Mouse (Mus musculus) kidney, adult 2 months (tissue): ENCODE results near the gene 3110001I22Rik. TPM values are rescaled to one million over a fixed set of nuclear protein-coding genes. Genes with fewer than 3 reads are reported as not detected.
"Not testable (repeated sequence)": the region's sequence is repeated elsewhere in the genome, so short reads cannot be mapped to it uniquely, and the experiment has no call there.

Experiments used
- DNase-seq: peaks from one replicate; pipeline ENCODE4 v3.0.0; 2021
- H3K27ac ChIP-seq: fragments of 200-500 bp; 2 replicates; pipeline ENCODE4 v1.5.1; 2012; ENCODE audit warnings: low read depth, low read length, control low read depth, inconsistent platforms; ENCODE audit not compliant: insufficient read depth
- H3K27me3 ChIP-seq: fragments of 200-500 bp; replicated peaks from 2 replicates; pipeline ENCODE4 v1.6.1; 2012; ENCODE audit warnings: mild to moderate bottlenecking, moderate library complexity, low read length, inconsistent platforms; ENCODE audit not compliant: control insufficient read depth, insufficient read depth
- H3K36me3 ChIP-seq: fragments of 200-500 bp; 2 replicates; pipeline ENCODE4 v1.6.1; 2012; ENCODE audit warnings: mild to moderate bottlenecking, moderate library complexity, low read length, inconsistent platforms; ENCODE audit not compliant: control insufficient read depth, insufficient read depth
- H3K4me1 ChIP-seq: fragments of 200-500 bp; 2 replicates; pipeline ENCODE4 v1.6.1; 2011; ENCODE audit warnings: low read length; ENCODE audit not compliant: control insufficient read depth, insufficient read depth
- H3K4me3 ChIP-seq: fragments of 200-500 bp; 2 replicates; pipeline ENCODE4 v1.5.1; 2011; ENCODE audit warnings: mild to moderate bottlenecking, low read depth, low read length, control low read depth; ENCODE audit not compliant: insufficient read depth
- CTCF ChIP-seq: fragments of 200-500 bp; conservative IDR thresholded peaks from 2 replicates; pipeline ENCODE4 v1.5.1; 2011; ENCODE audit warnings: low read depth, mild to moderate bottlenecking, control low read depth, low read length, moderate library complexity, mixed read lengths; ENCODE audit not compliant: insufficient read depth, insufficient read length
- POLR2A ChIP-seq: fragments of 200-500 bp; IDR thresholded peaks from one replicate; pipeline ENCODE4 v1.6.1; 2011; ENCODE audit warnings: low read depth, low read length, control low read depth
- WGBS: fragments of 180-500 bp; shearing (Covaris S2); methylation state at CpG from one replicate; pipeline ENCODE4 v1.1.7; 2018; 5-methylcytosine and 5-hydroxymethylcytosine counted together
- polyA plus RNA-seq: library from polyadenylated mRNA; depleted of rRNA; stranded (reverse); fragments of >200 nt; gene quantifications from 2 replicates; pipeline ENCODE4 v1.2.3, GENCODE M21; 2012

Gene 3110001I22Rik
- polyA plus RNA-seq, 1 experiment, result 0.92 TPM

DNA sequence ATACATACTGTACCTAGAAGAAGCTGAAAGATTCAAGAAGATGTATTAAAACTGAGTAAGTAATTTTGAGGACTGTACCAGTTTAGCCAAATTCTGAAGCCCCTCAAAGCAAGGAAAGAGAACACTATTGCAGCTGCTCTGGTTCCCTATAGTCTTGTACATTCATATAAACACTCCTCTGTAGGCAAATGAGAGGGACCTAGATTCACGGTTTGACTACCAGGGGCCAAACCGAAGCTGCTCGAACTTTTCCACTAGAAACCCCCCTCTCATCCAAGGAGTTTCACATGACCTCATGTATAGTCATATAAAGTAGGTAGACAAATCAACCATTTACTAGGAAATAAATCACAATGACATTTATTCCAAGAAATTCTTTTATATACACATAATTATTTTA is 12.8 kb upstream of the 3110001I22Rik start:
- Histone ChIP-seq H3K4me1 (no peaks in the 10 kb centered on the region), H3K27me3 (no peaks in the 10 kb centered on the region), H3K36me3 (peaks cover 1% of the 10 kb centered on the region), H3K4me3 (no peak overlapping the region), H3K27ac (no peak overlapping the region)
- 92% methylated on average over 3 of the region's 3 CpGs for WGBS
- TF ChIP-seq POLR2A (no peak), CTCF (no peak)
- DNase-seq, result no peak

DNA sequence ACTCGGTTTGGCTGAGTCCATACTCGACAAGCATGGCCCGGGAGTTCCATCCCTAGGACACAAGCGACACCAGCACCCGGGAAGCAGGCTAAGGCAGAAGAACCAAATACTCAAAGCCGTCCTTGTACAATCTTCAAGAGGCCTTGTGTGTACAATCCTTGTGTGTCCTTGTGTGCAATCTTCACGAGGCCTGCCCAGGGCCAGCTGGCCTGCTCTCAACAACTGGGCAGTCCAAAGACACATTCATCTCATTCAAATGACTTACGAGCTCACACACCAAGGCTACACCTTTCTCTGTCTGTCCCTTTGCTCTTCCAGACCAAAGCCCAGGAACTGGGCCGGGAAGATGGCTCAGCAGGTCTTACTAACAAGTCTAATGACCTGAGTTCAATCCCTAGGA is 11.0 kb upstream of the 3110001I22Rik start:
- TF ChIP-seq POLR2A, result no peak
- no peak for DNase-seq
- Histone ChIP-seq H3K4me3 (no peak overlapping the region), H3K27me3 (no peaks in the 10 kb centered on the region), H3K4me1 (no peaks in the 10 kb centered on the region), H3K36me3 (peaks cover 1% of the 10 kb centered on the region), H3K27ac (no peak overlapping the region)
- 94% methylated on average over 9 of the region's 9 CpGs for WGBS

DNA sequence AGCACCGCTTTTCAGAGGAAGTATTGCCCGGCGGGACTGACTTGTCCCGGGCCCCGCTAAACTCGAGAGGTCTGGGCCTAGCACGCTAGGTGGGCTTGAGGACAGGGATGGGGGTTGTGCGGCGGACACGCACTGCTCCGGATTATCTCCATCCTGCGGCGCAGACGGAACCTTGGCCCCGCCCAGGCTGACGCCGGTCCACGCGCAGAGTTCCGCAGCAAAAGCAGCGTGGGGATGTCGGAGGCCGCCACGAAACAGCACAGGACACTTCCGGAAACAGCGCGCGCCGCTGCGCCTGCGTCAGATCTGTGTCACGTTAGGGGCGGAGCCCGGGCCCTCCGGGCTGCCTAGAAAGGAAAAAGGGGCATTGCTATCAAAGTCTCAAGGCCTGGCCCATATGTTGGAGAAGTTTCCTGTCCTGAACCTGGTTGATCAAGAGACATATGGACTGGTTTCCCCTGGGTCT is 3.8 kb upstream of the 3110001I22Rik start, which contains the start of gene Parn:
Gene Parn, minus strand, starts transcription at position 293 of the 466 bp plus-strand sequence.
- Histone ChIP-seq H3K4me3 (peak within 1 kb of the TSS; percentile 87), H3K4me1 (peaks cover 2% of the 10 kb centered on the region; the same call in 1 of the 2 replicates), H3K36me3 (no peaks in the 10 kb centered on the region), H3K27ac (peak within 1 kb of the TSS; percentile 56), H3K27me3 (no peaks in the 10 kb centered on the region)
- peak; percentile 96 for DNase-seq
- WGBS, result under 1% methylated on average over 35 of the region's 35 CpGs
- TF ChIP-seq POLR2A (peak; percentile 79), CTCF (no peak)

DNA sequence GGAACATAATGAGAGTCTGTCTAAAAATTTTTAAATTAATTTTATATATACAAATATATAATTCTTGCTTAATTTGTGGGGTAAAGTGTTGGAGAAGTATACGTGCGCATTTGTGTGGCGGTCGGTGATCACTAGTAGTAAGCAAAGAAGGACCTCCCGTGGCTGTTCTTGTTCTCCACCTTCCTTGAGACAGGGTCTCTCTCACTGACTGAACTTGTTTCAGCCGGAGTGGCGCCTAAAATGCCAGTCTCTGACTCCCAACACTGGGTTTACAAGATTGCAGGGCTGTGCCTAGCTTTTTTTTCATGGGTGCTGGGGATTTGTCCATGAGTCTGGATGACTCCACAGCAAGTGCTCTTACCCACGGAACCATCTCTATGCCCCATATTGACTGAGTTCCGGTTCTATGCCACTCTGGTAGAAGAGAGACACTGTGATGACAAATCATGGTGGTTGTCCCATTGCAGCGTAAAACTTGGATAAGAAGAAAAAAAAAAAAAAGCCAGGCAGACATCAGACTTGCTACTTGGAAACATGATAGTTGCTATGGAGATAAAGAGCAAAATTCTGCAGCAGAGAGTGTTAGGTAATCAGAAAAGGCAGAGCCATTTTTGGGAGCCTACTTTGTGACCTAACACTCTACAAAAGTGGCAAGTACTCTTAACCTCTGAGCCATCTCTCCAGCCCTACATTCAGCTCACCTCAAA is 3.2 kb upstream of the 3110001I22Rik start:
- Histone ChIP-seq H3K27me3 (no peaks in the 10 kb centered on the region), H3K4me1 (peaks cover 2% of the 10 kb centered on the region; the same call in 1 of the 2 replicates), H3K27ac (no peak overlapping the region), H3K4me3 (no peak overlapping the region; the same call in 1 of the 2 replicates), H3K36me3 (no peaks in the 10 kb centered on the region)
- TF ChIP-seq POLR2A (no peak), CTCF (no peak)
- WGBS, result 84% methylated on average over 10 of the region's 10 CpGs
- DNase-seq, result no peak

DNA sequence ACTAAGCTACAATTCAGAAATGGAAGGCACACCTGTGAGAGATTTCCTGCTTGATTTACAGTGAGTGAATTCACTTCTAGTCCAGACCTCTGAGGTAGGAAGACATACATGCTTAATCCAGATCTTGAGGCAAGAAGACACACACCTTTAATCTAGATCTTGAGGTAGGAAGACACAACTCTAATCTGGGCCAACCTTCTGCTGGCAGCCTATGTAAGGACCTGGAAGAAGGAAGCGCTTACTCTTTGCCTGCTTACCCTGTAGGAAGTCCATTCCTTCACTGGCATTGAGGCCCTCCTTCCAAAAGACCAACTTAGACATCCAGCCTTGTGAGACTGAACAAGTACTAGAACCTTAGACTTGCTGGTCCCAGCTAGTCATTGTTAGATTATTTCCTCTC is 2.4 kb upstream of the 3110001I22Rik start:
- TF ChIP-seq CTCF, result no peak
- TF ChIP-seq POLR2A, result no peak
- H3K27ac ChIP-seq, result no peak overlapping the region
- H3K4me3 ChIP-seq, result no peak overlapping the region
- WGBS, result 100% methylated on average over 1 of the region's 1 CpGs
- DNase-seq, result no peak
- H3K4me1 ChIP-seq, result peaks cover 2% of the 10 kb centered on the region; the same call in 1 of the 2 replicates
- no peaks in the 10 kb centered on the region for H3K27me3 ChIP-seq
- H3K36me3 ChIP-seq, result no peaks in the 10 kb centered on the region

DNA sequence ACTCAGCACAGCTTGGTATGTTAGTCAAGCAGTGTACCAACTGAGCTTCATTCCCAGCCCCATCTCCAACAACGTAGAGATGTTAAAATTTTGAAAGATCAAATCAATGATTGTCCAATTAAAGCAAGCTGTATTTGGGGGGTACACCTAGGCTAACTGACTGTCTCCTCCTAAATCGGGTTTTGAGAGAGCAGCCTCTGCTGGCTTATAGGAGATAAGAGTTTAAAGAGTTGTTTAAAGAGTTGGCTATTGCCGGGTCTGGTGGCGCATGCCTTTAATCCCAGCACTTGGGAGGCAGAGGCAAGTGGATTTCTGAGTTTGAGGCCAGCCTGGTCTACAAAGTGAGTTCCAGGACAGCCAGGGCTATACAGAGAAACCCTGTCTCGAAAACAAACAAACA is 833 bp upstream of the 3110001I22Rik start:
- DNase-seq, H3K27ac ChIP-seq, H3K36me3 ChIP-seq, H3K4me3 ChIP-seq, H3K27me3 ChIP-seq, H3K4me1 ChIP-seq: not testable (repeated sequence)
- WGBS, result 80% methylated on average over 5 of the region's 5 CpGs

DNA sequence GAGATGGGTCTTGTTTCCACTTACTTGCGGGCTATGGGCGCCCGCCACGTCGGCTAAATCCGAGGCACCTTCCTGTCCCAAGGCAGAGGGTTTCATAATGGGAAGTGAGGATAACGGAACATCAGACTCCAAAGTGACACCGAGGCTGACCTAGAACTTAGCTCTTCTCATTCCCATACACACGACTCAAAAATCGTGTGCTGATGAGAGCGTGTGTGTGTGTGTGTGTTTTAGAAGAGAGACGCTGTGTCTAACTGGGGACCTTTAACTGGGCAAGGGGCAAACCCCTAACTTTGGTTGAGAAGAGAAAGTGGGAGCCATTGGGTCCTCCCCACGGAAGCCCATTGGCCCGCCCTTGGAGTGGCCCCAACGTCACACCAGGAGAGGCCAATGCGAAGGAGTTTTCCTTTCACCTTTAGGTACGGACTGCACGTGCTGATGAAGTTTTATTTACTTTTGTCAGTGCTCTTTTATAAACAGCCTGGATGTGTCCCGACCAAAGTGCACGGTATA is 713 bp downstream of the 3110001I22Rik start:
- 0 out of 2 replicates have a peak, but pooled peaks cover under 1% of the 10 kb centered on the region for H3K36me3 ChIP-seq
- under 1% methylated on average over 20 of the region's 20 CpGs for WGBS
- peaks cover 2% of the 10 kb centered on the region; the same call in 1 of the 2 replicates for H3K4me1 ChIP-seq
- TF ChIP-seq POLR2A (no peak), CTCF (no peak)
- H3K27ac ChIP-seq, result peak overlapping the region; percentile 90
- peak; percentile 79 for DNase-seq
- peak overlapping the region; percentile 98 for H3K4me3 ChIP-seq
- H3K27me3 ChIP-seq, result no peaks in the 10 kb centered on the region
